Mouse (Mus musculus): ENCODE measurements around the gene Ablim2. TPM values are rescaled to one million over a fixed set of nuclear protein-coding genes. Genes with fewer than 3 reads are reported as not detected.

Gene Ablim2
- polyA plus RNA-seq, 1 experiment from 2014 or later = 0.45 TPM

DNA sequence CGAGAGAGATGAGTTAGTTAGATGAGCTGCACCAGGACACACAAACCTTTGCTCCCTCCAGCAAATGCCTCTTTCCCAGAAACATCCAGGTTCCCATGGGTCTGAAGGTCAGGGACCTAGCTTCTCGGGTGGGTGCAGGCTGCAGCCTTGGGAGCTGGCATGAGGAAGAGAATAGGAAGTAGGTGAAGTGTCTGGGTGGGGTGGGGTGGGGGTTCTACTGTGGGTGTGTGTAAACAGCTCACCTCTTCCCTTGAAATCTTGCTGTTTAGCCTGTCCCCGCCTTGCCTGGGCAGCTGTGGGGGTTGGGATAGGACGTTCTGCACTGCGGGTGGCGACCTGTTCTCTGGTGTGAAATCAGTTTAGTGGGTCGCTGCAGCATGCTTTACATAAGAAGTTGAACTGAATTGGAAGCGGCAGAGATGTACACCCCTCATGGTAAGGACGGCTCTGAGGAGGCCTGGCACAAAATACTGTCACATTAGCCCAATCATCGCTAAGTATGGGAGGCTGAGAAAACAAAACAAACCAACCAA, 25.0 kb downstream of the Ablim2 start:
- DNase-seq = no peak
- Histone ChIP-seq H3K9me3 (ENCODE audit: low read length) (no peaks in the 10 kb centered on the region), H3K4me3 (ENCODE audit: low read depth, low read length) (no peak overlapping the region), H3K4me2 (ENCODE audit: low read depth, low read length) (no peak overlapping the region), H3K9ac (replicated peaks) (no peak overlapping the region), H3K27ac (ENCODE audit: low read depth) (no peak overlapping the region), H3K36me3 (replicated peaks; ENCODE audit: insufficient read depth, low read length) (no peaks in the 10 kb centered on the region), H3K27me3 (ENCODE audit: insufficient read depth, low read length) (no peaks in the 10 kb centered on the region), H3K4me1 (ENCODE audit: insufficient read depth) (0 out of 2 replicates have a peak, but pooled peaks cover 2% of the 10 kb centered on the region)
- no peak for TF ChIP-seq CTCF (IDR thresholded peaks at IDR 0.05; ENCODE audit: low read depth)
- TF ChIP-seq EP300 (IDR thresholded peaks at IDR 0.05; ENCODE audit: low read depth) = no peak
- ATAC-seq = peak; percentile 36; the same call in 1 of the 2 replicates
- WGBS (ENCODE audit: insufficient replicate concordance) = 54% methylated on average over 10 of the region's 10 CpGs

DNA sequence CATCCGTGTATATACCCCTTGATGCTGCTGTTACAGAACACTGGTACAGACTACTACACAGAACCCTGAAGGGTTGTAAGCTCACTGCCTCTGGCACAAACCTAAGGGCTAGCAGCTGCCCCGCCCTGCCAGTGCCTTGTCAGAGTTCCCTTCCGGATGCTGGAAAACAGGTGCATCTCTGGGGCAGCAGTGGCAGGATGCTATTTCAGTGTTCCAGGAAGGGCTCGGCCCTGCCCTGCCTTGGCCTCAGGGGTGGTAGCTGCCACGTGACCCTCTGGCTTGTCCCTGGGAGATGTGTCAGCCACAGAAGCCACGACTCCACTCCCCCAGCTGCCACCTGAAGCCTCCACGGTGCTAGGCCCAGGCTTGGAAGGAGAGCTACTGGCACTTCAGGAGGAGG, 28.2 kb downstream of the Ablim2 start:
- Histone ChIP-seq H3K4me2 (ENCODE audit: low read depth, low read length) (no peak overlapping the region), H3K27me3 (ENCODE audit: insufficient read depth, low read length) (no peaks in the 10 kb centered on the region), H3K27ac (ENCODE audit: low read depth) (no peak overlapping the region), H3K4me3 (ENCODE audit: low read depth, low read length) (no peak overlapping the region), H3K9ac (replicated peaks) (no peak overlapping the region), H3K9me3 (ENCODE audit: low read length) (no peaks in the 10 kb centered on the region), H3K4me1 (ENCODE audit: insufficient read depth) (0 out of 2 replicates have a peak, but pooled peaks cover 2% of the 10 kb centered on the region), H3K36me3 (replicated peaks; ENCODE audit: insufficient read depth, low read length) (no peaks in the 10 kb centered on the region)
- ATAC-seq (no peak), DNase-seq (no peak)
- 58% methylated on average over 7 of the region's 7 CpGs for WGBS (ENCODE audit: insufficient replicate concordance)
- TF ChIP-seq CTCF (IDR thresholded peaks at IDR 0.05; ENCODE audit: low read depth) (no peak), EP300 (IDR thresholded peaks at IDR 0.05; ENCODE audit: low read depth) (no peak)

DNA sequence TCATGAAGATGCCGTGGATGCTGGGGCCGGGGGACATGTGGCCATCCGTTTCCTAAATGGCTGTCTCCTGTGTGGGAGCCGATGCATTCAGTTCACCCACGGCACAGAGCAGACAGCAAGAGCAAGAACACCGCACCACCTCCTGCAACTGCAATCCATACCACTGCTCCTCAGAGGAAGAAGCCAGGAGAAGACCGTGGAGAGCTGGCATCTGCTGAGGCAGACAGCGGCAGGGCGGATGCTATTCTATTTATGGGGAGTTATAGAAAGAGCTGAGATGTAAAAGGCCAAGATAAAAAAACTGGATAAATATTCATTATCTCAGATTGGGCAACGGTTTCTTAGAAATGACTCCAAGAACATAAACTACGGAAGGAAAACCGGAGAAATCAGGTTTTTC, 30.2 kb downstream of the Ablim2 start:
- H3K4me1 ChIP-seq (ENCODE audit: insufficient read depth) = no peaks in the 10 kb centered on the region
- no peak overlapping the region for H3K9ac ChIP-seq (replicated peaks)
- no peak overlapping the region for H3K27ac ChIP-seq (ENCODE audit: low read depth)
- no peaks in the 10 kb centered on the region for H3K9me3 ChIP-seq (ENCODE audit: low read length)
- H3K4me3 ChIP-seq (ENCODE audit: low read depth, low read length) = no peak overlapping the region
- no peaks in the 10 kb centered on the region for H3K36me3 ChIP-seq (replicated peaks; ENCODE audit: insufficient read depth, low read length)
- no peak overlapping the region for H3K4me2 ChIP-seq (ENCODE audit: low read depth, low read length)
- no peak for ATAC-seq
- no peak for DNase-seq
- TF ChIP-seq EP300 (IDR thresholded peaks at IDR 0.05; ENCODE audit: low read depth) (no peak), CTCF (IDR thresholded peaks at IDR 0.05; ENCODE audit: low read depth) (no peak)
- no peaks in the 10 kb centered on the region for H3K27me3 ChIP-seq (ENCODE audit: insufficient read depth, low read length)
- 77% methylated on average over 12 of the region's 12 CpGs for WGBS (ENCODE audit: insufficient replicate concordance)

DNA sequence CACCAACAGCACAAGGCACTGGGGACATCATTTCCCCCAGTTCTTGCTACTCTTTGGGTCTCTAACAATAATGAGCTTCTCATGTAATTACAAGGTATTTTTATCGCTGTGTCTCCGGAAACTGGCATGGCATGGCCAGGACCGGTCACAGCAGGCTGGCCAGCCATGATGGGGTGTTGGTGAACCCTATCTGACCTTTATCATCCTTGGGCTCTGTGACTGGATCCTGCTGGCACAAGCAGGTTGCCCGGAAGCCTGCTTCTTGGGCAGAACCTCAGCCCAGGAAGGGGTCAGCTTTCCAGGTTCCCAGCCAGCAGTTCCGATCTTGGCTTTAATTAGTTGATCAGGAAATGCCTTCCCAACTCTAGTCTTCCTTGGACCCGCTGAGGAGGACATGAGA, 31.0 kb downstream of the Ablim2 start:
- no peak for TF ChIP-seq EP300 (IDR thresholded peaks at IDR 0.05; ENCODE audit: low read depth)
- no peak for TF ChIP-seq CTCF (IDR thresholded peaks at IDR 0.05; ENCODE audit: low read depth)
- Histone ChIP-seq H3K4me3 (ENCODE audit: low read depth, low read length) (no peak overlapping the region), H3K36me3 (replicated peaks; ENCODE audit: insufficient read depth, low read length) (no peaks in the 10 kb centered on the region), H3K27ac (ENCODE audit: low read depth) (no peak overlapping the region), H3K4me2 (ENCODE audit: low read depth, low read length) (no peak overlapping the region), H3K9me3 (ENCODE audit: low read length) (no peaks in the 10 kb centered on the region), H3K27me3 (ENCODE audit: insufficient read depth, low read length) (no peaks in the 10 kb centered on the region), H3K4me1 (ENCODE audit: insufficient read depth) (no peaks in the 10 kb centered on the region), H3K9ac (replicated peaks) (no peak overlapping the region)
- WGBS (ENCODE audit: insufficient replicate concordance) = 76% methylated on average over 6 of the region's 6 CpGs
- ATAC-seq (no peak), DNase-seq (no peak)

DNA sequence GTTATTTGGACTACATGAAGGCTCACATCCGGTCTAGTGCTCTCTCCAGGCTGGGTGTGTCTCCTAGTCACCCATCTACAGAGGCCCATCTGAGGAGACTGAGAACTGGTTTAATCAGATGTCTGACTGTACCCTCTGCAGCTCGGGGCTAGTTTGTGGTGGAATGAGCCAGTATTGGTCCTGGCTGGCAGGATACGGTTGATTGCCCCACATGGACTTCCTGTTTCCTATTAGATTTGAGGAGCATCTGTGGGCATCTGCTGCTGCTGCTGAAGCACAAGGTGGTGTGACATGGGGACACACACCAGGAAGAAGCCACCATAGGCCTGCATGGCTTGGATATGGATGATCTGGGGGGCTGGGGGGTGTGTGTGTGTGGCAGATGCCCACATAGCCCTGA, 32.0 kb downstream of the Ablim2 start:
- no peak for ATAC-seq
- Histone ChIP-seq H3K36me3 (replicated peaks; ENCODE audit: insufficient read depth, low read length) (no peaks in the 10 kb centered on the region), H3K4me1 (ENCODE audit: insufficient read depth) (no peaks in the 10 kb centered on the region), H3K27me3 (ENCODE audit: insufficient read depth, low read length) (no peaks in the 10 kb centered on the region), H3K9me3 (ENCODE audit: low read length) (no peaks in the 10 kb centered on the region), H3K4me3 (ENCODE audit: low read depth, low read length) (no peak overlapping the region), H3K4me2 (ENCODE audit: low read depth, low read length) (no peak overlapping the region), H3K27ac (ENCODE audit: low read depth) (no peak overlapping the region), H3K9ac (replicated peaks) (no peak overlapping the region)
- DNase-seq = no peak
- WGBS (ENCODE audit: insufficient replicate concordance) = 43% methylated on average over 3 of the region's 3 CpGs
- TF ChIP-seq CTCF (IDR thresholded peaks at IDR 0.05; ENCODE audit: low read depth) (no peak), EP300 (IDR thresholded peaks at IDR 0.05; ENCODE audit: low read depth) (no peak)

DNA sequence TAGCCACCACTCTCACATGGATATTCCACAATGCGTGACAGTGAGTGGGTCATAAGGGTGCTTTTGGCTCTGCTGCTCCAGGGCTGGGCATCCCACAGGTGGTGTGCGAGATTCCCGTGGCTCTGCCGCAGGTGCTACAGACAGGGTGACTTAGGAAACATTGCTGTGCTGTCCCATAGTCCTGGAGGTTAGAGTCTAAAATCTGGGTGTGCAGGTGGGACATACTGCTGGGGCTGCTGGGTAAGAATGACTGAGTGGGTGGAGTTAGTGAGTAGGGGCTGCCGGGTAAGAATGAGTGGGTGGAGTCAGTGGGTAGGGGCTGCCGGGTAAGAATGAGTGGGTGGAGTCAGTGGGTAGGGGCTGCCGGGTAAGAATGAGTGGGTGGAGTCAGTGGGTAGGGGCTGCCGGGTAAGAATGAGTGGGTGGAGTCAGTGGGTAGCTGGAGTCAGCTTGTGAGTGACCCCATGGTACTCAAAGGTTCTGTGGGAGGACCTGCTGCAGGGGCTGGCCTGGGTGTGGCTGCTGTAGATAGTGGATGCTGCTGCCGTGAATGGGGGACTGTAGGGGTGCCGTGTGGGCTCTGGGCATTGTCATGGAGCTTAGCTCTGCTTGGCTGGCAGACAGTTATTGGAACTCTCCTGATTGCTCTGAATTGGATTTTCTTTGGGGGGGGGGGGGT, 32.8 kb downstream of the Ablim2 start:
- WGBS (ENCODE audit: insufficient replicate concordance) = 36% methylated on average over 10 of the region's 10 CpGs
- Histone ChIP-seq H3K27ac (ENCODE audit: low read depth) (no peak overlapping the region), H3K4me1 (ENCODE audit: insufficient read depth) (no peaks in the 10 kb centered on the region), H3K4me2 (ENCODE audit: low read depth, low read length) (no peak overlapping the region), H3K4me3 (ENCODE audit: low read depth, low read length) (no peak overlapping the region), H3K36me3 (replicated peaks; ENCODE audit: insufficient read depth, low read length) (no peaks in the 10 kb centered on the region), H3K9me3 (ENCODE audit: low read length) (no peaks in the 10 kb centered on the region), H3K9ac (replicated peaks) (no peak overlapping the region), H3K27me3 (ENCODE audit: insufficient read depth, low read length) (no peaks in the 10 kb centered on the region)
- TF ChIP-seq EP300 (IDR thresholded peaks at IDR 0.05; ENCODE audit: low read depth) (no peak), CTCF (IDR thresholded peaks at IDR 0.05; ENCODE audit: low read depth) (no peak)
- DNase-seq (no peak), ATAC-seq (no peak)
